Mouse (Mus musculus): Measurements from ENCODE around the gene Nhlrc4.
A peak's percentile ranks its signal among the peaks of the same experiment; 100 is the strongest.

Nhlrc4 gene

DNA sequence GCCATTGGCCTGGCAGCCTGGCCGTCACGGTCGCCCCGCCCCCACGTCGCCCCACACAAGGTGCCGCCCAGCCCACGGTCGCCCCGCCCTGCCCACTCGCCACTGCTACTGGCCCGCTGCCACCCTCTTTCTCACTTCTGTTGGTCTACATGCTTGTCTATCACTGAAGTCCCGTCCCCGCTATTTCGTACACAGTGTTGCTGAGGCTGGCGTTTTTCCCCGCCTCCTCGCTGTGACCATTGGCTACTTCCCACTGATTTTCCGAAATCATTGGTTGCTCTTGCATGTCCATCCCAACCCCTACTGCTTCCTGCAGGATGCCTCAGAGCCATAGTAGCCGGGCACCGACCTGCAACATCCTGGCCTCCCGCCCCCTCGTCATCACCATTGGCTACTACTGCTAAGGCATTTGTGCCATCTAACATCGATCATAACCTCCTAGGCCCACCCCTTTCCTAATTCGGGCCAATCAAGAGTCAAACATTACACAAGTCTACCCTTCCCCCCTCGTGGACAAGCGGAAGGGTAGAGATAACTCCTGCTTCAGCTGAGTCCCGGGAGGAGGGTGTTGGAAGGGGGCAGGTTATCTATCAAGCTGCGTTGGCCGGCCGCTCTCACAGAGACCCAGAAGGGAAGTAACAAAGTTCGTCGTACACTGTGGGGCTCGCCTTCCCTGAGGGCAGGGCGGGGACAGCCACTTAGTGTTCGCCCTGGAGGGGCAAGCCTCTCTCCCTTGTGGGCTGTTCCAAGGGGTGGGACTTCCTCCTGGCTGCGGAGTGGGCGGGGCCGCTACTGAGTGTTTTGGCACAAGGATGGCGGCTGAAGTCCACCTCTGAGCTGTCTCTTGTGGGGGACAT lies 24.7 kb downstream of the Nhlrc4 start:
- DNase-seq, result peak; percentile 99

DNA sequence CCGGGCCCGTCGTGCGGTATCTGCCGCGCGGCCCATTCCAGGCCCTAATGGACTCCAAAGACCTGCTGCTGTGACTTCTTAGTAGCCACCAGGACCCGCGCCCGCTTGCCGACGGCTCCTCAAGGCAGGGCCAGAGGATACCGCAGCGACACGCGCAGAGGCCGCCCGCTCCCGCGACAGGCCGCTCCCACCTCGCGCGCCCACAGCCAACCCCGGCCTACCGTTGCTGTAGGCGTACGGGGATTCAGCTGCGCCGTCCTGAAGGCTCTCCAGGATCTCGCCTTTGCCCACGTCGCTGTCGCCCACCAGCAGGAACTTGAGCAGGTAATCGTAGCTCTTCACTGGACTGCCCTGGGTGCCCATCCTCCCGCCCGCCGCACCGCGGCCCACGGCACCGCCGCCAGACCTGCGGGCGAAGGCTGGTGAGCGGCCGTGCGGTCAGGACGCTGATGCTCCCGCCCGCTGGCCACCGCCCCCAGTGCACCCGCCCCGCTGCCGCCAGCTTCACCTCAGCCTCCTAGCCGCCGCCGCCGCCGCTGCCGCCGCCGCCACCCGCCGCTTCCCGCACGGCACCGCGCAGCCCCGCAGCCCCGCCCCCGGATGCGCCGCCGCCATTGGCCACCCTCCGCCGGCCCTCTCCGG lies 25.5 kb downstream of the Nhlrc4 start, which contains the start of gene Rab40c:
Rab40c (minus strand) TSS at position 584 of the 642 bp plus-strand sequence.
- no peak for DNase-seq

DNA sequence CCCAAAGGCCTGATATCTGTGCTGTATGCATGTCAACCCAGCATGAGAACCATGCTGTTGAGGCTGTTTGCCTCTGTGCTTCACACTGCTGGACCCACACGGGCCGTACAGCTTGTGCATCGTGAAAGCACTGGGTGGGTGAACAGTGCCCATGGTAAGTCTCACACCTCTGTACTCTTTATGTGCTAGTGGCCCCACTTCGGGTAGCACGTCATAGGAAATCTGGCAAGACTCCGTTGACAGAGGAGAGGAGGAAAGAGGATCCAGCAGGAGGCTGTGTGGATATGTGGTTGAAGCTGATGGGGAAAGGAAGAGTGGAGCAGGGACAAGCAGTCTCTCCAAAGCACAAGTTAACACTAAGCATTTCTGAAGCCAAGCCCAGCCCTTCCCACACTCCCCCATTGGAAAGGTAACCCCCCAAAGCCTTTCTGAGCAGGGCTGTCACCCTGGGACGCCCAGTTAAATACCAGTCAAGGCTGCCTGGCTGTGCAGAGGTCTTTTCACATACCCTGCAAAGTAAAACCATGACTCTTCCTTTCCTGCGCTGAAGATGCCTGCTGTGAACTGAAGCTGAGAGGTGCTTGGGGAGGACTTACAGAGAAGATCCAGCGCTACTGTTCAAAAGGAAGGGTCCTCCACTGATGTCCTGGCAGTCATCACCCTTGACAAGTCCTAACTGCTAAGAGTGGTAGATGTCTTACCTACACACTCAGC lies 26.6 kb downstream of the Nhlrc4 start:
- no peak for DNase-seq

DNA sequence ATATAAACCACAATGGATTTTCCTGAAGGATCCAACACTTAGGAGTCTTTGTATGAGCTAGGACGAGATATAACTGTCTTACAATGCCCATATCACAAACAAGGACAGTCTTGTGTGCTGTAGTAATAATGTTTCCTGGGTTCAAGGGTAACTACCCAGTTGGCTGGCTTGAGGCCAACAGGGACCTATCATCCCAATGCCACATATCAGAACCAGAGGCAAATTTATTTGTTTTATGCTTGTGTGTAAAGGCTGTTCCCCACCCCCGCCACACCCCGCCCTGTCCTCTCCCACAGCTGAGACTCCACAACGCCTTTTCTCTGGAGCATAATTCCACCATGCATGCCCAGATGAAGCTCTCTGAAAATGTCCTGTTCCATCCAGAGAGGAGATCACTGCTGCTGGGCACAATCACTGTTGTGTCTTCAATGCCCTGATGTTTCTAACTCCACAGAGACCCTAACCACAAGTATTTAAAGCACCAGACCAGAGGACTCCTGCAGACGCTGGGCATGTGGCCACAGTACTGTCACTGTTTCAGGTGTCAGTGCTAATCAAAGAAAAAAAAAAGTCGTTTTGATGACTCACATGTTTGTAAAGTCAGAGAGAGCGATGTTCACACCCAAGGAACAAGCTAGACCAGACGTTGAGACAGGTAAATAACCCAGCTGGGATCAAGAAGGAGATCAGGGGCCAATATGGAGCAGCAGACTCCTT lies 27.7 kb downstream of the Nhlrc4 start:
- no peak for DNase-seq

DNA sequence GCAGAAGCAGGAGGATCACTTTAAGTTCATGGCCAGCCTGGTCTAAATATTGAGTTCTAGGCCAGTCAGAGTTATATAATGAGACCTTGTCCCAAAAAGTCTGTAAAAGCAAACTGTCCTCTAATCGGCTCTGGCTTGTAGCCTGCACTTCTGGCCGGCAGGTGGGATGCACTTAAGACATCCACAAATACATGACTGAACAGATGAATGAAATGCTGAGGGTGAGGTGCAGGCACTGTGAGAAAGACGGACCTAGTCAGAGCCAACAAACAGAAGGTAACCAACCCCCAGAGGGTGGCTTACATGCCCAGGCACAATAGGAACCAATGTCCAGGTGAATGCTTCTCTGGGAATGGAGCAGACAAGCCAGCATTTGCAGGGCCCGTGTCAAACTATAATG lies 30.5 kb downstream of the Nhlrc4 start:
- no peak for DNase-seq

DNA sequence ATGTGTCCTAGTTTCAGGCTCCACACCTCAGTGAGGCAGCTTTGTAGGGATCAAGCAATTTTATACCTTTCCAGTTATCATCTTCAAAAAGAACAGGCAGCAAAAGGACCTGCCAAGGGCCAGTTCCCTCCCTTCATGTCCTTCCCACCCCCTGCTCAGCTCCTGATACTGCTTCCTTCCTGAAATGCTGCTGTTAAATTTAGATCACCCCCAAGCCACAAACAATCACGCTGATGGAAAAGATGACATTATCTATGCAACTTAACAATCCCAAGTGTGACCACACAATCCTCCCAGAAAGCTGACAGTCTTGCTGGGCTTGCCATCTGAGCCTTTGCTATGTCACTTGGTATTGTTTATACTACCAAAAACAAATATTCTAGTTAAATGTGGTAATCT lies 30.9 kb downstream of the Nhlrc4 start:
- DNase-seq, result no peak

DNA sequence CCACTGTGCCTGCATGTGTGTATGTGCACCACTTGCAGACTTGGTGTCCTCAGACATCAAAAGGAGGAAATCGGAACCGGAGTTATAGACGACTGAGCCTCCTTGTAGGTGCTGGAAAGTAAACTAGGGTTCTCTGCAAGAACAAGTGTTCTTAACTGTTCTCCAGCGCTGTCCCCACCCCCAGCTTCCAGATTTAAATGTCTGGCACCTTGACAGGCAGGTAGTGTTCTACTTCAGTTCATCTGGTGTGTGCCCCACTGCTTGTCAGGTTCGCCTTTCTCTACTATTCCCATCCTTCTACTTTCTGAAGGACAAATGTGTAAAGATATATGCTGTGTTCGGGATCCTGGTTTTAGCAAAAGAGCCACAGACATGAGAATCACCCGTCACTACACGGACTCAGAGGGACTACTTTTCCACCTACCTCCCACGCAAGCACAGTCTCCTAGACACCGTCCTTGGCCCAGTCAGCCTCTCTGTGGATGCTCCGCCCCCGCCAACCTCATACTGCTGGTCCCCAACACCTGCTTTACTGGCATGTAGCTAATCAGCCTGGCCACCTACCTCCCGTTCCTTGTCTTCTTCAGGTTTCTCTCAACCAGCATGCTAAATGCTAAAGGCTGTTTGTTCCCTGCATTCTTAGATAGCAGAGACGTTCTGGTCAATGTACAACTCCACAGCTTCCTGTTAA lies 31.4 kb downstream of the Nhlrc4 start:
- DNase-seq, result no peak

- no peak for DNase-seq
Observed at GRCm38 (mm10) chr17:25911816-25912215, 32.9 kb downstream of the Nhlrc4 start.

DNA sequence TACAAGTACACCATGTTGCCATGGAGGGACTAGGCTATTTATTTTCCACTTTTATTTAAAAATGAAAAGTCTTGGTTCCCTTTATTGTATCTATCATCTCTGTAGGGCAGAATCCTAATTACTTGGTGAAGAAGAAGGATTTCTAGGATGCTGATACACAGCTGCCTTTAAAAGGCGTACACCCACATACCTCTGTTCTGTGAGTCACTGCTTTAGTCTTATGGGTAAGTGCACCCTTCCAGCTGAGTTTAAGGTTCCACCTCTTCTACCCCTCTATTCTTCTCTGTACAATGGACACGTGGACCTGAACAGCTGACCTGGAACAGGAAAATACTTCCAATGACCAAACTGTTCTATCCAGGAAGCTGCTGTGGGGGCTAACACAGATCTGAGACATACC lies 37.1 kb downstream of the Nhlrc4 start:
- no peak for DNase-seq

- DNase-seq, result no peak
Observed at GRCm38 (mm10) chr17:25903061-25903460, 41.7 kb downstream of the Nhlrc4 start.

DNA sequence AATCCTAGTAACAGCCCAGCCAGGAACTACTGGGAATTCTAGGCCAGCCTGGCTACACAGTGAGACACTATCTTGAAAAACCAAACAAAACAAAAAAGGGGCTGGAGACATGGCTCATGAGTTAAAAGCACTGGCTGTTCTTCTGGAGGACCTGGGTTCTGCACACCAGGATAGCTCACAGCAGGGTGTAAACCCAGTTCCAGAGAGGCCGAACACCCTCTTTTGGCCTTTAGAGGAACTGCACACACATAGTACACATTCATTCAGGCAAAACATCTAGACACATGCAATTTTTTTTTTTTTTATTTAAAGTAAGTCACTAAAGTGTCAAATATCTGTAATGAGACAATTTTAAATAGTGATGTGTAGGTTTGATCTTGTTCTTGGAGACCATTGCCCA lies 44.6 kb downstream of the Nhlrc4 start:
- DNase-seq, result no peak

- no peak for DNase-seq
Observed at GRCm38 (mm10) chr17:25895891-25896290, 48.9 kb downstream of the Nhlrc4 start.

DNA sequence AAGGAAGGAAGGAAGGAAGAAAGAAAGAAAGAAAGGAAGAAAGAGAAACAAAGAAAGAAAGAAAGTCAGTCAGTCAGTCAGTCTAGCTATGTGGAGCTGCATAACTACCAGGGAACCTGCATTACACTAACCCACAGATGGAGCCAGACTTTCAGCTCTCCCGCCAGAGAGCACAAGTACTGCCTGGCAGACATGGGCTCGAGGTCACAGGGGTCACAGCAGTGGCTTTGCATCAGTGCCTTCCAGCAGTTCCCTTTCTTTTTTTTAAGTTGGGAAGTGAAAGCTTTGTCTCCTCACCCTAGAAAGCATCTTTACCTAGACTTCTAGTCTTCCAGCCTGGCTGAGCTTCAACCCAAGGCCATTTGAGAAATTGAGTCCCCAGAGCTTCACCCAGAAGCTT lies 49.3 kb downstream of the Nhlrc4 start:
- no peak for DNase-seq

GRCm38 (mm10) chr17:25893975-25894617 lies 50.7 kb downstream of the Nhlrc4 start:
- DNase-seq, result peak; percentile 72
